In the genomic region with DNA sequence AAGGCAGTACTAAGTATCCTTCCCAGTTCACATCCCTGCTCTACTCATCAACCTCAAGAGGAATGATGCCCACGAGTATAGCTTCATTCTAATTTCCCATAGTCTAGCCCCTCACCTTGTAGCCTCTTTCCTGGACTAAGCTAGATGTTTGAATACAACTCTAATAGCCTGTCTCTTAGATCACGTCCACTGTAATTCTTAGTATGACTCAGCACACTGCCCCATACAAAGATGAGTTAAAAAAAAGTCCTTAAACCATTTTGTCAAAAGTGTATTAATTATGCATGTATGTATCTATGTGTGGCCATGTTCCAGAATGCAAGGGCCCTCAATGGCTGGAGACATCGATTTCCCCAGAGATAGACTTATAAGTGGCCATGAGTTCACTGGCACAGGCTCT, we compare ENCODE assay signal across 27 mouse cellular contexts.
"Had no signal": no experiment of that assay in that cellular context is flagged by ENCODE, and none has a peak within 500 bp of the region (broad histone marks: within the 10 kb centered on the region; RNA-seq: fewer than 3 reads in every experiment).

No protein-coding gene starts in this region.

- H3K4me2 ChIP-seq: embryonic facial prominence, embryonic 12.5 days; embryonic facial prominence, embryonic 13.5 days; embryonic facial prominence, embryonic 15.5 days; forebrain, embryonic 12.5 days; forebrain, embryonic 13.5 days; forebrain, embryonic 15.5 days had no signal

- H3K9me3 ChIP-seq: embryonic facial prominence, embryonic 10.5 days; embryonic facial prominence, embryonic 12.5 days; embryonic facial prominence, embryonic 13.5 days; embryonic facial prominence, embryonic 15.5 days; forebrain, embryonic 10.5 days; forebrain, embryonic 12.5 days; forebrain, embryonic 13.5 days; forebrain, embryonic 15.5 days had no signal

- DNase-seq: cerebellum, adult 9-10 months; cerebellum, adult 9-11 months; cerebellum, postnatal 10 days; cerebellum, postnatal 14 days; cerebellum, postnatal 25 days; cerebellum, postnatal 36 days; embryo, embryonic 11 days; forebrain, postnatal 0 days; gastrocnemius, adult 2 months; gastrocnemius, postnatal 10 days; gastrocnemius, postnatal 14 days; gastrocnemius, postnatal 25 days; gastrocnemius, postnatal 36 days; heart, adult 11 months; heart, adult 18-20 months; heart, adult 2 months had no signal

- ATAC-seq: forebrain, embryonic 13.5 days; forebrain, embryonic 14.5 days; forebrain, embryonic 15.5 days; forebrain, embryonic 16.5 days; forebrain, postnatal 0 days had no signal

- H3K27me3 ChIP-seq: embryonic facial prominence, embryonic 12.5 days; embryonic facial prominence, embryonic 13.5 days; embryonic facial prominence, embryonic 15.5 days; forebrain, embryonic 12.5 days; forebrain, embryonic 13.5 days; forebrain, embryonic 15.5 days had no signal

- H3K4me3 ChIP-seq: embryonic facial prominence, embryonic 10.5 days; embryonic facial prominence, embryonic 12.5 days; embryonic facial prominence, embryonic 13.5 days; embryonic facial prominence, embryonic 15.5 days; erythroblast, embryonic 14.5 days; forebrain, embryonic 10.5 days; forebrain, embryonic 12.5 days; forebrain, embryonic 13.5 days; forebrain, embryonic 15.5 days; gastrocnemius, adult 2 months; heart, adult 2 months had no signal

- H3K9ac ChIP-seq: embryonic facial prominence, embryonic 12.5 days; embryonic facial prominence, embryonic 13.5 days; embryonic facial prominence, embryonic 15.5 days; forebrain, embryonic 12.5 days; forebrain, embryonic 13.5 days; forebrain, embryonic 15.5 days; forebrain, postnatal 0 days had no signal

- H3K4me1 ChIP-seq: embryonic facial prominence, embryonic 12.5 days; embryonic facial prominence, embryonic 13.5 days; embryonic facial prominence, embryonic 15.5 days; forebrain, embryonic 13.5 days; forebrain, embryonic 15.5 days had no signal

- H3K36me3 ChIP-seq: embryonic facial prominence, embryonic 10.5 days; embryonic facial prominence, embryonic 12.5 days; embryonic facial prominence, embryonic 13.5 days; embryonic facial prominence, embryonic 15.5 days; forebrain, embryonic 10.5 days; forebrain, embryonic 12.5 days; forebrain, embryonic 15.5 days had no signal

- H3K27ac ChIP-seq: embryonic facial prominence, embryonic 10.5 days; embryonic facial prominence, embryonic 12.5 days; embryonic facial prominence, embryonic 13.5 days; embryonic facial prominence, embryonic 15.5 days; forebrain, embryonic 10.5 days; forebrain, embryonic 12.5 days; forebrain, embryonic 13.5 days; forebrain, embryonic 15.5 days; gastrocnemius, adult 2 months; heart, adult 2 months had no signal
